Mouse (Mus musculus) heart, embryonic 14.5 days (tissue): ENCODE measurements around the gene Tmem107. TPM values are rescaled to one million over a fixed set of nuclear protein-coding genes. Genes with fewer than 3 reads are reported as not detected.
A peak's percentile ranks its signal among the peaks of the same experiment; 100 is the strongest.

Source experiments
- ATAC-seq: fragments of 200-750 bp; cut with Nextera tagmentation; 2 replicates; pipeline ENCODE4 v1.8.0; 2017; ENCODE audit warnings: low read depth, moderate TSS enrichment; ENCODE audit not compliant: insufficient number of reproducible peaks, insufficient read depth, low FRiP score
- H3K27ac ChIP-seq, 2 experiments: fragments of 200-500 bp in 1 of 2; fragments of 300-500 bp in 1 of 2; sonication (generic) in 1 of 2; replicated peaks in 1 of 2; 2 replicates each; pipeline ENCODE4 v1.5.1; 2012 to 2014; ENCODE audit warnings: low read depth in 2 of 2, low read length in 2 of 2, control low read depth in 1 of 2, mild to moderate bottlenecking in 1 of 2, mixed read lengths in 1 of 2; ENCODE audit not compliant: control insufficient read depth in 1 of 2, insufficient read depth in 1 of 2
- H3K27me3 ChIP-seq: fragments of 300-500 bp; sonication (generic); 2 replicates; pipeline ENCODE4 v1.6.1; 2014; ENCODE audit warnings: mild to moderate bottlenecking, low read length, control low read depth; ENCODE audit not compliant: control insufficient read depth, insufficient read depth
- H3K36me3 ChIP-seq: fragments of 300-500 bp; sonication (generic); 2 replicates; pipeline ENCODE4 v1.6.1; 2014; ENCODE audit warnings: mild to moderate bottlenecking, control low read depth, low read length, mixed read lengths; ENCODE audit not compliant: control insufficient read depth, insufficient read depth
- H3K4me1 ChIP-seq, 2 experiments: fragments of 200-500 bp in 1 of 2; fragments of 300-500 bp in 1 of 2; sonication (generic) in 1 of 2; 2 replicates each; pipeline ENCODE4 v1.6.1; 2012 to 2014; ENCODE audit warnings: low read length in 2 of 2, control low read depth in 1 of 2, mixed read lengths in 1 of 2; ENCODE audit not compliant: control insufficient read depth in 2 of 2, insufficient read depth in 2 of 2
- H3K4me2 ChIP-seq: fragments of 300-500 bp; sonication (generic); 2 replicates; pipeline ENCODE4 v1.6.1; 2014; ENCODE audit warnings: mild to moderate bottlenecking, low read length
- H3K4me3 ChIP-seq, 2 experiments: fragments of 200-500 bp in 1 of 2; fragments of 300-500 bp in 1 of 2; sonication (generic) in 1 of 2; 2 replicates each; pipeline ENCODE4 v1.5.1; 2012 to 2014; ENCODE audit warnings: low read length in 2 of 2, mild to moderate bottlenecking in 2 of 2, control low read depth in 1 of 2, low read depth in 1 of 2, moderate library complexity in 1 of 2; ENCODE audit not compliant: control insufficient read depth in 1 of 2, insufficient read depth in 1 of 2
- H3K9ac ChIP-seq: fragments of 300-500 bp; sonication (generic); 2 replicates; pipeline ENCODE4 v1.6.1; 2014; ENCODE audit warnings: mild to moderate bottlenecking, low read length
- H3K9me3 ChIP-seq: fragments of 300-500 bp; sonication (generic); 2 replicates; pipeline ENCODE4 v1.6.1; 2016; ENCODE audit warnings: low read length, control low read depth; ENCODE audit not compliant: control insufficient read depth
- WGBS: fragments of 180-500 bp; shearing (Covaris S2); extraction: QIAGEN DNeasy Blood & Tissue Kit; methylation state at CpG from one replicate; pipeline ENCODE4 v1.1.7; 2014; 5-methylcytosine and 5-hydroxymethylcytosine counted together
- polyA plus RNA-seq: library from polyadenylated mRNA; unstranded; fragments of >200 nt; fragmentation: Nextera tagmentation; extraction: Ambion mirVana; gene quantifications from 2 replicates; pipeline ENCODE4 v1.2.1, GENCODE M21; 2014

Gene Tmem107
- polyA plus RNA-seq, 1 experiment from 2014 or later = 33.5 TPM

- Histone ChIP-seq H3K4me3 (no peak overlapping the region), H3K27ac (peak overlapping the region; percentile 51 to 98), H3K9me3 (no peaks in the 10 kb centered on the region), H3K27me3 (no peaks in the 10 kb centered on the region), H3K4me2 (no peak overlapping the region), H3K9ac (no peak overlapping the region), H3K36me3 (peaks cover 21% of the 10 kb centered on the region), H3K4me1 (peaks cover 19 to 36% of the 10 kb centered on the region in 2 experiments)
- no peak for ATAC-seq
- 31% methylated on average over 6 of the region's 6 CpGs for WGBS
These were observed 15.8 kb downstream of the Tmem107 start for GRCm38 (mm10) chr11:69086390-69086789.

GRCm38 (mm10) chr11:69087082-69087481 lies 16.5 kb downstream of the Tmem107 start:
- no peaks in the 10 kb centered on the region for H3K9me3 ChIP-seq
- ATAC-seq = no peak
- 0 out of 2 replicates have a peak overlapping the region, but pooled peaks have one; percentile 91 for H3K4me2 ChIP-seq
- peaks cover 28% of the 10 kb centered on the region for H3K36me3 ChIP-seq
- no peak overlapping the region for H3K4me3 ChIP-seq
- WGBS = 31% methylated on average over 4 of the region's 4 CpGs
- peak overlapping the region; percentile 51 to 98 for H3K27ac ChIP-seq
- peaks cover 19 to 39% of the 10 kb centered on the region in 2 experiments for H3K4me1 ChIP-seq
- no peak overlapping the region; the same call in 1 of the 2 replicates for H3K9ac ChIP-seq
- H3K27me3 ChIP-seq = no peaks in the 10 kb centered on the region

- 58% methylated on average over 2 of the region's 2 CpGs for WGBS
- 0 out of 2 replicates have a peak overlapping the region, but pooled peaks have one; percentile 100 for H3K9ac ChIP-seq
- peak overlapping the region; percentile 49 to 98 for H3K27ac ChIP-seq
- H3K4me2 ChIP-seq = peak overlapping the region; percentile 91
- peaks cover 31% of the 10 kb centered on the region for H3K36me3 ChIP-seq
- H3K27me3 ChIP-seq = no peaks in the 10 kb centered on the region
- no peak overlapping the region for H3K4me3 ChIP-seq
- H3K4me1 ChIP-seq = peaks cover 19 to 39% of the 10 kb centered on the region in 2 experiments
- ATAC-seq = no peak
- H3K9me3 ChIP-seq = no peaks in the 10 kb centered on the region
These were observed 17.0 kb downstream of the Tmem107 start for GRCm38 (mm10) chr11:69087597-69087996.

GRCm38 (mm10) chr11:69088103-69088855 lies 17.7 kb downstream of the Tmem107 start, which contains the start of gene Vamp2:
TSS of gene Vamp2 (plus strand) at chr11:69088490.
- Histone ChIP-seq H3K27ac (peak within 1 kb of the TSS; percentile 96 to 98), H3K9me3 (no peaks in the 10 kb centered on the region), H3K36me3 (peaks cover 34% of the 10 kb centered on the region), H3K4me3 (peak within 1 kb of the TSS; percentile 90 to 100), H3K27me3 (no peaks in the 10 kb centered on the region), H3K4me1 (peaks cover 19 to 39% of the 10 kb centered on the region in 2 experiments), H3K9ac (peak within 1 kb of the TSS; percentile 100), H3K4me2 (peak within 1 kb of the TSS; percentile 91)
- peak; percentile 63 for ATAC-seq
- under 1% methylated on average over 62 of the region's 67 CpGs for WGBS

GRCm38 (mm10) chr11:69088856-69089615 lies 18.4 kb downstream of the Tmem107 start:
- WGBS = 6% methylated on average over 25 of the region's 25 CpGs
- Histone ChIP-seq H3K4me3 (peak overlapping the region; percentile 90 to 100), H3K9ac (peak overlapping the region; percentile 100), H3K4me2 (peak overlapping the region; percentile 91), H3K36me3 (peaks cover 34% of the 10 kb centered on the region), H3K4me1 (peaks cover 19 to 39% of the 10 kb centered on the region in 2 experiments), H3K9me3 (no peaks in the 10 kb centered on the region), H3K27me3 (no peaks in the 10 kb centered on the region), H3K27ac (peak overlapping the region; percentile 96 to 98)
- ATAC-seq = peak; percentile 39; the same call in 1 of the 2 replicates

- no peaks in the 10 kb centered on the region for H3K27me3 ChIP-seq
- peak overlapping the region; percentile 90 to 100 for H3K4me3 ChIP-seq
- peaks cover 34% of the 10 kb centered on the region for H3K36me3 ChIP-seq
- H3K4me2 ChIP-seq = peak overlapping the region; percentile 91
- peak overlapping the region; percentile 100 for H3K9ac ChIP-seq
- peaks cover 19 to 44% of the 10 kb centered on the region in 2 experiments for H3K4me1 ChIP-seq
- H3K27ac ChIP-seq = no peak overlapping the region
- no peaks in the 10 kb centered on the region for H3K9me3 ChIP-seq
- 78% methylated on average over 12 of the region's 12 CpGs for WGBS
- no peak for ATAC-seq
These were observed 19.1 kb downstream of the Tmem107 start for GRCm38 (mm10) chr11:69089616-69090290.

GRCm38 (mm10) chr11:69090367-69090766 lies 19.8 kb downstream of the Tmem107 start:
- Histone ChIP-seq H3K4me3 (no peak overlapping the region), H3K27ac (no peak overlapping the region), H3K27me3 (no peaks in the 10 kb centered on the region), H3K9ac (no peak overlapping the region), H3K36me3 (peaks cover 34% of the 10 kb centered on the region), H3K4me1 (peaks cover 19 to 44% of the 10 kb centered on the region in 2 experiments), H3K9me3 (no peaks in the 10 kb centered on the region), H3K4me2 (peak overlapping the region; percentile 91; the same call in 1 of the 2 replicates)
- WGBS = 54% methylated on average over 6 of the region's 6 CpGs
- no peak for ATAC-seq
